Mouse (Mus musculus) spleen, embryonic (tissue): ENCODE measurements at regions not wholly inside any gene's neighbourhood (a gene's known extent, or its start where the extent isn't known, plus 50 kb on each side); places are given as distances from the start of the nearest gene placed in this dataset.

Source experiments
- CTCF ChIA-PET: fragments of 350-600 bp; sonication (Branson Sonifier 250); formaldehyde crosslinking; loops from one replicate; lab custom pipeline; 2022; lab: Charles Lee

DNA sequence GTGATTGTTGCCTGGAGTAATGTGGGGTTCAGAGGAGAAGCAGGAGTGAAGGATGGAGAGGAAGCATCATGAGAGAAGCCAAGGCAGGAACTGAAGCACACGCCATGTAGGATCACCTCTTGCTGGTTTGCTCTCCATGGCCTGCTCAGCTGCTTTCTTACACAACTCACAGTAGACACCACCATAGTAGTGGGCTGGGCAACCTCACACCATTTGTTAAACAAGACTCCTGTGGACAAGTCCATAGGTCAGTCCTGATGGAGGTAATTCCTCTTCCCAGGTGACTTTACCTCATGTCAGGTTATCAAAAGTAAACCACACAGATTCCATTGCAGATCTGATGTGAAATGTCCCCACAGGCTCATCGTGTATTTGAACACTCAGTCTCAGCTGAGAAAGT, 285.5 kb upstream of the Hs6st1 start:
- CTCF ChIA-PET = no interaction called here

DNA sequence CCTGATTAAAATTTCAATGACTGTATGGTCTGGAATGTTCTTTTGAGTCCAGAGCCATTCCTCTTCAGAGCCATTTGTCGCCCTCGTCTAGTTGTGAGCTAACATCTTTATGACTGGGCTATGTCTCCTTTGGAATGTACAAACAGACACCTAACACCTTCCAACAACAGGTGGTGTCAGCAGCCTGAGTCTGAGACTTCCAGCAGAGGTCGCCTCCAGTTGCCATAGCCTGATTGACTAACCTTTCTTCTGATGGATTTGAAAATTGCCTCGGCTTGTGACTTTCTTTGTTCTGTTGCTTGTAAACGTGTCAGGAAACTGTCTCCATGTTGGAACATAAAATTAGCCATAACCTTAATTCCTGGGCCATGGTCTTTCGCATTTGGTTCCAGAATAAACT, 284.8 kb upstream of the Hs6st1 start:
- CTCF ChIA-PET = no interaction called here

DNA sequence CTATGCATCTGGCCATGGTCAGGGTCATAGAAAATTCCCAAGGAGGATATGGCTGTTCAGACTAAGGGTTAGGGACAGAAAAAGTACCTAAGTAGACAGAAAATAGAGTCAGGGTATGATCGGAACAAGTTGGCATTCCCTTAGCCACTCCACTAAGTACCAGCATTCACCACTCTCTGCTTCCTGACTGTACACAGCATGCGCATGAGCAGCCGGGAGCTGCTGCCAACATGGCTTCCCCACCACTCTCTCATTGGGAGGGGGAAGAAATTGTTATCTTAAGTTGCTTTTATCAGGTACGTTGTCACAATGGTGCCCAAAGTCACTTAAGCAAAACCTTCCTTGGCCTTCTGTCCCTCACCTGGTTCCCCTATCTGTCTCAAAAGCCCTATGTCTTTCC, 282.0 kb upstream of the Hs6st1 start:
- CTCF ChIA-PET = no interaction called here

DNA sequence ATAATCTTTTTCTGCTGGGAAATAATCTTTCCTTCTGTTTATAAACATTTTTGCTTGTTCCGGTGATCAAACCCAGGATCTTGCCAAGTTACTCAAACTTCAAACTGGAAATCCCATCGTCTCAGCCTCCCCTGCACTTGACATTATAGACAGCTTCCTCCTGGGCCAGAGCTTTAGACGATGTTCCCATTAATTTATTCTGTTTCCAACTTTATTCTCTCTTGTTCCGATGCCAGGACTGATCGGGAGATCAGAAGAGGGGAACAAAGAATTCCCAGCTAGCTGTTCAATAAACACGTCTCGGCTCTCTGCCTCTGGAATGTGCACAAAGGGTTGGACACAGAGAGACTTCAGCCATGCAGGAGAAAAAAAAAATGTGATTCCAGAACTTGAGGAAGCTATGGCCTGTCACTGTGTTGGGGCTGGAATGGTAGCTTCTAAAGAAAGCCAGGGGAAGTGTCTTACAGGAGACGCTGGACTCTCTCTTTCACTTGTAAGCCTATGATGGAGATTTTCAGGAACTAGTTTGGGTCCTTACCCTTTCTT, 281.5 kb upstream of the Hs6st1 start:
- CTCF ChIA-PET = no interaction called here

DNA sequence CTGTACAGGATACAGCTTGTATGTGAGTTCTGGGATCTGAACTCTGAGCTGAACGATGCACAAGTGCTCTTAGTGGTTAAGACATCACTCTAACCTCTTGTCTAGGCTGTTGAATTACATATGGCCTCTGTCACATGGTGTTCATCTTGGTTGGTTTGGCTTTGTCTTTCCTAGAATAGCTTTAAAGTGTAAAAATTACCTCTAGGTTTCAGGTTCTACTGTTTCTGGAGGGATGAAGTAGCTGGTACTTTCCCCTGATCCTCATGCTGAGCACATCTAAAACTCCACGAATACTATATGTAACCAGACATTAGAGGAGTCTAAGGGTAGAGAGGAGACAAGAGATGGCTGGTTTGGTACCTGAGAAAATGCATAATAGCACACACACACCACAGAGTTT, 271.1 kb upstream of the Hs6st1 start:
- CTCF ChIA-PET = no interaction called here

DNA sequence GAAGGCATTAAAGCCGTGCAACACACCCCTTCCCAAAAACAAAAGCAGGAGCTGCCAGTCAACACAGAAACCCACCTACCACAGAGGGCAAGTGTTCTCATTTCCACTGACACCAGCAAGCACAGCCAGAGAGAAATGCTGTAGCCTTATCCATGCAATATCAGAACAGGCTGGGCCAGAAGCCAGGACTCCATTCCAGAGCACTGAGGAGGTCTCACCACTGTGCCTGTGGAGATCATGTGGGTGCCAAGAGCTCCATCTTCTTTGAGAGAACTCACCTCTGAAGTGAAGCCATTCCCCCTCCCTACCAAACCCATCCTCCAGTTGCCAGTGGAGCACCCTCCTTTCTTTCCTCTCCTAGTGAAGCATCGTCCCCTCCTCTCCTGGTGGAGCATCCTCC, 270.7 kb upstream of the Hs6st1 start:
- CTCF ChIA-PET = no interaction called here

DNA sequence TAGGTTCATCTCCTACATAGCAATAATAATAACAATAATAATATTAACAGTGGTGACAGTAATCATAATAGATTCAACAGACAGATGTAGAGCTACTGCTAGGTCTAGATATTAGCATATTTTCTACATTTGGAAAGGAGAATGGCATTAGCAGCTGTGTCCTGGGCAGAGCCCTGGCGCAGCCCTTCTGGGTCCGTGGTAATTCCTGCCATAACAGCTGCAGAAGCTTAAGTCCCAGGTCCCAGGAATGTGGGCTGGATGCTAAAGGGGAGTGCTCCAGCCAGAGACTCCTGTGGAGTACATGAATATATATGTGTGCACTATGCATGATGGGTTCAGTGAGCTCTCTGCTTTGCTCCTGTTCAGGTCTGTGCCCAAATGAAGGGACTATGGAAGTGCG, 262.7 kb upstream of the Hs6st1 start:
- CTCF ChIA-PET = no interaction called here

DNA sequence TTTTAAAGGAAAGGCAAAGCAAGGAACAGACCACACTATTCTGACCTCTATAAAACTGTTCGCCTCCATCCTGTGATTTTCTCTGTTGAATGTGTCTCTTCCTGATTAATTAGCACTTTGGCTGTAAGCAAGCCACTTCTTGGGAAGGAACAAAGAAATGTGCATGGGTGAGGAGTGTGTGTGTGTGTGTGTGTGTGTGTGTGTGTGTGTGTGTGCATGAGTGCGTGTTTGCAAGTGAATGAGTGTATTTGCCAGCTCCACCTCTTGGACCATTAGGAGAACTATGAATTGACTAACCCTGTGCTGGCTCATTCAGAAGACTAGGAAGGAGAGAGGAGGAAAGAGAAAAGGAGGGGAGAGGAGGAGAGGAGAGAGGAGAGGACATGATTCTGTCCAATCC, 261.9 kb upstream of the Hs6st1 start:
- CTCF ChIA-PET = no interaction called here

DNA sequence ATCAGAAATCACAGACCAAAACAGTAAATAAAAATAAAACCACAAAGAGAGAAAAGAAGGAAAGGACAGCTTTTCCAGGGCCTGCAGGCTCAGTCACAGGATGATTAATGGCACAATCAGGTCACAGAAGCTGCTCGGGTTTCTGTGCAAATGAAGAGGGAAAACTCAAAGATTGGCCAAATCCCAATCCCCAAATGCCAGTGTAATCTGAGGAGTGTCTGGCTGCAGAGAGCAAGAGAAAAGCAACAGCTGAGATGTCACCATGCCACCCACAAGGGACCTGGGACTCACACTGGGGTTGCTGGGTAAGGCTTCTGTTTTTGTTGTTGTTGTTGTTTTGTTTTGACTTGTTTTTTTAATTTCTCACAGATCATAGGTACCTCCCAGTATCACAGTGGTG, 261.5 kb upstream of the Hs6st1 start:
- CTCF ChIA-PET = no interaction called here

DNA sequence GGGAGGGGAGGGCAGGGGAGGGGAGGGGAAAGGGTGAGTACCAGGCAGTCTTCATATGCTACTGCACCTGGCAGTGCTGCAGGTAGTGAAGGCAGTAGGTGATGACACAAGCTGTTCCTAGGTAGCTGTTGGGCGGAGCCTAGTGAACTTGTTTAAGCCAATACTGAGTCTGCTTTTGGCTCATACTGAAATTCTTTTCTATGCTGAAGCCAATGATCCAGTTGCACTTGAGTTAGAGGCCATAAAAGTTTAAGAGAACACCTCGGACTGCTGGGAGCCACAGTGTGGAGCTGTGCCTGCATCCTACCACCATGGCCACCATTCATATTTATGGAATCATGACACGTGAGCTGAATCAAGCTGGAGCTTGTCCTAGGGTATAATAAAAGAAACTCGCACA, 259.3 kb upstream of the Hs6st1 start:
- CTCF ChIA-PET = no interaction called here

DNA sequence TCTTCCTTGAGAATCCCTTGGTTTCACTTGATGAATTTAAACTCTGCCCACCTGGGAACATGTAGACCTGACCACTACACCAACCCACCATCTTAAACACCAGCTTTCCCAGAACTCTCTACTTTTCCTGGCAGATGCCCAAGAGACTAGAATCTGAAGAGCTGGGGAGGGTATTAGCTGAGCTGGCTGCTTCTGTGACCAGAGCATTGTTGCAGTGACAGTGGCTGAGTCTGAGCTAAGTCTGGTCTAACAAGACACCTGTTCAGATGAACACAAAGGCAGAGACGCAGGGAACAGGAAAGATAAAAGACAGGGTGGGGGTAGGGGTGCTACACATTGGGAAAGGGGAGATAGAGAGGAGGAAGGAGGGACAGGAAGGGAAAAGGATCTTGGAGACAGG, 258.9 kb upstream of the Hs6st1 start:
- CTCF ChIA-PET = no interaction called here

DNA sequence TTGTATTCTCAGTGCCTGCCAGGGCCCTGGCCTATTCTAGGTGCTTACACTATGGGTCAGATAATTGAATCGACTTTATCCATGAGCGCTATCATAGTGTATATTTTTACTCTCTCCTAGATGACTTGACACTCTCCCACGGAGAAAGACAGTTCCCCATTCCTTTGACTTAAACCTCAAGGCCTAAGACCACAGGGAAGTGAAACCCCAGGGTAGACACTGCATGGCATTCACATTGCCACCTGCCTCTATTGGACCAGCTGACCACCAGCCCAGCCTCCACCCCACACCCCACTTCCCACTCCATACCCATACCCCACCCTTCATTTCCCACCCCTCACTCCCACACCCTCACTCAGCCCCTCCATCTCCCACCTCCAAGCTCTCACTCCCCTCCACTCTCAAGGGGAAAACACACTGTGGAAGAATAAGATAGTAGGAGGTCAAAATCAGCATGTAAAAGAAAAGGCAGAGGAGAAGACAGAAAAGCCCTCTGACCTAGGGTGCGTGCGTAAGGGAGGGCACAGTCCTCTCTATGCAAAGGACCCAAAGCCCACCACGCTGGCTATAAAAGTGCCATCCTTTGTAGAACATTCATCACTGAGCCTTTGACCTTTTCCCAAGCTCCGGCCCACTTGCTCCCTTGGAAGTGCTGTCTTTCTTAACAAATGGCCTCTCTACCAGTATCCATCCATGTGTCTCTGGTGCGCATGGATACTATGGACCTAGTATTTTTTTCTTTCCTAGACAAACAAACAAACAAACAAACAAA, 257.4 kb upstream of the Hs6st1 start:
- CTCF ChIA-PET = interaction anchor here (0.6 kb wide), 1 partner anchor 78 kb away, joined by 6 read pairs; no protein-coding TSS in a partner anchor

DNA sequence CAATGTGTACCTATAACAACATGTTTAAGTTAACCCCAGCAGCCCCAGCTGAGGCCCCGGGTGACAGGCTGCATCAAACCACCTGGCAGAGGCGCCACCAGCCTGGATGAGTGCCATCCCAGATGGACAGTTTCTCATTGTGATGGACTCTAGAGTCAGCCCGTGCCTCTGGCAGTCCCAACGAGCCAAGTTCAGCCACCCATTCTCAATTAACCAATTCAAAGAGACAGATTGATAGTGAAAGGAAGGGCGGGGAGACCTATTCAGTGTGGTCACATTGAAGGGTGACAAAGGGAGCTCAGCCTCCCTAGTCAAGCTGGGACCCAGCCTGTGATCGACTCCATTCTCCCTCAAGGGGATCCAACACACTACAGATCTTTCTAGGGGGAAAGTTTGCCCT, 256.8 kb upstream of the Hs6st1 start:
- CTCF ChIA-PET = interaction anchor here (0.6 kb wide), 1 partner anchor 79 kb away, joined by 6 read pairs; no protein-coding TSS in a partner anchor

DNA sequence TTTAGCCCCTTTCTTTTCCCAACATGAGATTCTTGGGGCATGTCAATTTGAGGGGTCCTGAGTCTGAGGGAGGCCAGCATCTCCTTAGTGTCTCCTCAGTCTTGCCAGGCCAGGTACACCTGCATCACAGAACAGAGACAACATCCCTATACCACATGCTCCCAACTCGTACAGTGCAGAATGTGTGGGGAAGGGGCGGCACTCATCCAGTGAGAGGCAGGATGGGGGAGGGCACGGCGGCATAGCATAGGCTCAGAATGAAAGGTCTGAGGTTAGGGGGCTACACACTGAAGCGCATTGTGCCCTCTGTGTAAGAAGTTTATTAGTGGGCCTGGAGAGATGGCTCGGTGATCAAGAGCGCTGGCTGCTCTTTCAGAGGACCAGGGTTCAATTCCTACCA, 256.4 kb upstream of the Hs6st1 start:
- CTCF ChIA-PET = no interaction called here

DNA sequence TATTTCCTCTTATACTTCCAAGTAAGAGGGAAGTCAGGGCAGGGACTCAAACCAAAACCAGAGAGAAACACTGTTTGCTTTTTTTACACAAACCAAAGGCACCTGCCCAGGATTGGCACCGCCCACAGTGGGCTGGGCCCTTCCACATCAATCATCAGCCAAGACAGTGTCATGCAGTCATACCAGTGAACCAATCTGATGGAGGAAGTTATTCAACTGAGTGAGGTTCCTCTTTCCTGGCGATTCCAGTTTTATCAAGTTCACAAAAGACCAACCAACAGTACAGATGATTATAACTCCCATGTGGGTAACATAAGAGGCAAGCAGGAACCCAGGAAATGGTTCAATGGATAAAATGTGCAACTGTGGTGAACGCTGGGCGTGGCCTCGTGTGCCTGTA, 254.6 kb upstream of the Hs6st1 start:
- CTCF ChIA-PET = no interaction called here

DNA sequence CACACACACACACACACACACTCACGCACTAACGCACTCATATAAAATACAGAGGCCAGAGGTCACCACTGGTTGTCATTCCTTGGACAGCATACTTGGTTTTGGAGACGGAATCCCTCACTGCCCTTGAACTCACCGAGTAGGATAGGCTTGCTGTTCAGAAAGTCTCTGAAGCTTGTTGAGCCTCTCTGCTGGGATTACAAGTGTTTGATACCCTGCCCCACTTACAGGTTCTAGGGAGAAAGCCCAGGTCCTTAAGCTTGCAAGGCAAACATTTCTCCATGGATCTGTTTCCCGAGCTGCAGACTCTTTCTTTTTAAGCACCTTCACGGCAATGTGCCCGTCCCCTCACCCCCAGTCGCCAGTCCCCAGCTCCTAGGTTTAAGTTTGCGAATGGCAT, 254.0 kb upstream of the Hs6st1 start:
- CTCF ChIA-PET = no interaction called here

DNA sequence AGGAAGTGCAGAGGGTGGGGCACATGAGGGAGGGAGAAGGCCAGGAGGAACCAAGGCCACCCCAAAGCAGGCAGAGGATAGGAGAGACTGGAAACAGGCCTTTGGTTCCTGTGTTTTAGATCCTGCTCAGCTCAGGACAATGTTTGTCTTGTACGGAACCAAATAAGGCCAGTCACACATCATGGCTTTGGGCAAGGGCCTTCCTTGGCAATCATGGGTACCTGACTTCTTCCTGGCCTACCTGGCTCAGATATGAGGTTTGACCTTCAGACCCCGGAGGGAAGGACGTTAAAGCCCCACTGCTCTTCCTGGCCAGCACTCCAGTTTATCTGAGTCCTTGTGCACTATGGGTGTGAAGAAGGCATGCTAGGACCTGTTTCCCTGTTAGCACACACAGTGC, 253.4 kb upstream of the Hs6st1 start:
- CTCF ChIA-PET = no interaction called here

DNA sequence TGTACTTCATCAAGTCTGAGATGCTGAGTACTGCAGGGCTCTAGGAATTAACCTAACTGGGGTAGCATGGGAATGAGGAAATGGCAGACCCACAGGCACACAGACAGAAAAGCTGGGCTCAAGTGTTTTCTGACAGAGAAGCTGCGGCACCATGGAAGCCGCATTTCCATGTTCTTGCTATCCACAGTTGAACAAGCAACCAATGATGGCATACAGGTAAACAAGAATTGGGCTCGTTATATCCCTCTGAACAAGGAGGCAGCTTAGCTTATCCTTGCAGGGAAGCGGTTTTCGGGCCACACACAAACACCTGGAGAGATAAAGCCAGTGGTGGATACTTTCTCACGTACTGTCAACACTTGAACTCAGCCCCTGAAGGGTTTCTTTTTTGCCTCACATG, 246.4 kb upstream of the Hs6st1 start:
- CTCF ChIA-PET = no interaction called here

DNA sequence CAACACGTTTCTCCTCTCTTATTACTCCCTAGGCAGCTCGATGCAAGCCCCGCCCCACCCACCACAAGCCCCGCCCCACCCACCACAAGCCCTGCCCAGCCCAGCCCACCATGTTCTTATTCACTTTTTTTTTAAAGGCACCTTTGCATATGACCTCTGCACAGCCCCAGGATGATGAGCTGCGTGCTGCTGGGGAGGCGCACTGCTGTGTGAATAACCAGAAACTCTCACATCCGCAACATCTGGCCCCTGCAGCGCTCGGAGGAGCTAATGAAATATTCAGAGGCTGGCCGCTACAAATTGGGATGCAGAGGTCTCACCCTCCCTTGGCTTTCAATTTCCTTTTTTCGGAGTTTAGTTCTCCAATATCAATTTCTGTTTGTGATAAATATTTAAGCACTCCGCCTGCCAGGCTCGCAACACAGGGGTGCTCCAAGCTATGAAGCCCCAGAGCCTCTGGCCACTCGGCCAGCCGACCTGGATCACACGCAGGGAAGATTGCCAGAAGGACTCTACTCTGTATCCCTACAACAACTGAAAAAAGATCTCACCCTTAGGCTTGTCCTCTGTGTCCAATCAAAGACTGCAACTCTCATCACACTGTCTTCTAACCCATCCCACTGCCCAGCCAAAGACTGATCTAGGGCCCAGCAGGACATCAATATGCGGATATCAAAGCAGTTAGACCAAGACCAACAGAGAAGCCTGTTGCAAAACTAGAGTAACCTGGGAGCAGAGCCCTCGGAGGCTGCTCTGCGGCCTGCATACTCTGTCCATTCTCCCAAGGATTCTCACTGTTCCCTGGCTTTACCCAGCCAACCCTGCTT, 245.6 kb upstream of the Hs6st1 start:
- CTCF ChIA-PET = interaction anchor here (0.6 kb wide), 1 partner anchor 60 kb away, joined by 6 read pairs; no protein-coding TSS in a partner anchor

DNA sequence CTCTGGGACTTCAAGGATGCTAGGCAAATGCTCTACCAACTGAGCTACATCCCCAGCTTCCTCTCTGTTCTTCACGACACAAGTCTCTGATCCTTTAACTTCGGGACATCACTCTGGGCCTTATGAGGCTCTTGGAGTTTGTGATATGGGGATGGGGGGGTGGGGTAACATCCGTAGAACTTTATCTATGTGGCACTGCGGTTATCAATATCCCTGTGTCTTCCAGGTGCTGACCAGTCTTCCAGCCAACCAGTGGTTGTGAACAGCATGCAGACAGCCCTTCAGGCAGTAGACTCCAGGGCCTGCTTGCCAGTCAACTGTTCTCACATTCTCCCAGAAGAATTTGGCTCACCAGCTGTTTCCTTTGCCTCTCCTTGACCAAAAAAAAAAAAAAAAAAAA, 244.7 kb upstream of the Hs6st1 start:
- CTCF ChIA-PET = interaction anchor here (0.6 kb wide), 1 partner anchor 308 kb away, joined by 6 read pairs; no protein-coding TSS in a partner anchor

DNA sequence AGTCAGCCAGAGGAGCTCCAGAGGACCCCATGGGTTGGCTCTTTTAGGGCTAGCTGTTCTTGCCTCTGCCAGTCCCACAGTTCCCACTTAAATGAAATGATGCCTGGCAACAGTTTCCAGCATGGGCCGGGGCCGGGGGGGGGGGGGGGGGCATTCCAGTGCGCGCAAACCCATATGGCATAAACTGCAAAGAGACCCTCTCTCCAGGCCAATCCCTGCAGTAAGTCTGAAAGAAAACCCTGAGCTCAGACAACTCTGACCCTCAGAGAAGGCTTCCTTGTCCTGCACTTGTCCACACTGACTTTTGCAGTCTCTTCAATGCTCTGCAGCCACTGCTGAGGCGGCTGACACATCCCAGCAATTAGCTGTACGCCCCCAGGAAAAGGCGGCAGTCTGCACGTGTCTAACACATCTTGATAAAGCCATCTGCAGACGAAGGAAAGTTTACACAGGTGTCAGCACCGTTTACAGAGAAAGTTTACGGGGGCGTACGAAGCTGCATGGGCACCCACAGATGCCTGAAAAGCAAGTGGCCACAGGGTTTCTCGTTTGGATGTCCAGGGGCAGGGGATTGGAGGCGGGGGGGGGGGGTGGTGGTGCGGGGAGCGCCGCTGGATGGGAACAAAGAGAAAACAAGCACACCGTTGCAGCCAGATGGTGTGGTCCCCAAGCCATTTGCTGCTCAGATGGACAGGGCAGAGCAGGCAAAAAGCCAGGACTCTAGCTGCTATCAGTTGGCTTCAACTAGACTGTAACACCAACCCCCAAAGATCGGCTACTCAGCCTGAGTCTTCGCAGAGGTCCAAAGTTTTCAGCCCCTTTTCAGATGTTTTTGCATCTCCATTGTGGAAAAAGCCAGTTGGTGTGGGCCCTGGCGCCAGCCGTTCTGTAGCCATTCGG, 244.0 kb upstream of the Hs6st1 start:
- CTCF ChIA-PET = no interaction called here

DNA sequence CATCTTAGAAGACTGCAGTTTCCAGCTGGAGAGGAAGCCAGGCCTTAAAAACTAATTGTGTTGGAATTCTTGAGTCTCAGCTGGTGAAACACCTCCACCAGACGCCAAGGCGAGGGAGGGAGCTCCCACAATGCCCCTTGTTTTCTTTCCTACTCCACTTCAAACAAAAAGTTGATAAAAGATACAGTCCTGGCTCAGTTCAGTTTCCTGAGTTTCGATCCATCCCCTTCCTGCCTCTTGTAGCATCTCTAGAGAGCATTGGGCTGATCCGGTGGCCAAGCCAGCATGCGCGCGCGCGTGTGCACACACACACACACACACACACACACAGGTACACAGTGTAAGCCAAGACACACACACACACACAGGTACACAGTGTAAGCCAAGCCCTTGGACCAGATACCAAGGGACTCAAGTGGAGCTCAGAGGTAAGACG, 242.7 kb upstream of the Hs6st1 start:
- CTCF ChIA-PET = no interaction called here
